Mouse (Mus musculus) cortical plate, adult 2 months (tissue): Measurements from ENCODE around the gene Sp100.
"Not testable (repeated sequence)": the region's sequence is repeated elsewhere in the genome, so short reads cannot be mapped to it uniquely, and the experiment has no call there.

Experiments
- CTCF ChIP-seq: fragments of 200-500 bp; IDR thresholded peaks from 2 replicates; pipeline ENCODE4 v1.5.1; 2011; ENCODE audit warnings: mild to moderate bottlenecking, control low read depth, low read length; ENCODE audit not compliant: insufficient read depth; ENCODE audit errors: extremely low read depth
- POLR2A ChIP-seq: fragments of 200-500 bp; IDR thresholded peaks from 2 replicates; pipeline ENCODE4 v1.6.1; 2011; ENCODE audit warnings: mild to moderate bottlenecking, low read length, control low read depth; ENCODE audit not compliant: insufficient read depth; ENCODE audit errors: extremely low read depth

DNA sequence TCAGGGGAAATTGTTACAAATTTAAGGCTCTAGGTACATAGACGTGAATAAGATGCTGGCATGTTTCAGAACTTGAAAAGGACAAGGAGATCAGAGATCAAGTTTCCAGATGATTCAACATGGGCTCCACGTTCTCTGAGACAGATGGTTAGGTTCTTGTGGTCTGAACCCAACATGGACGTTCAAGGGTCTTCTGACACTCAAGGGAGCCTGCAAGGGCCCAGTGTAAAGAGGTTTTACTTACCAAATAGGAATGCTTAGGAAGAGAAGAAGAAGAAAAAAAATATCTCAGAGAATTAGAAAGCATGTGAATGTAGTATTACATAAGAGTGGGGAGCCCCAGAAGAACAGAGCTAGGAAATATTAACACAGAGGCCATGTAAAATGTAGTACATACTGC, 34.0 kb upstream of the Sp100 start:
- TF ChIP-seq CTCF, POLR2A: not testable (repeated sequence)
